Mouse (Mus musculus) liver, adult (tissue): ENCODE results near the gene Tmem120b.

ENCODE experiments used
- GATA4 ChIP-seq: IDR thresholded peaks from 2 replicates; pipeline ENCODE4 v1.6.1; 2014; ENCODE audit warnings: mild to moderate bottlenecking, low read length; ENCODE audit not compliant: insufficient replicate concordance

Tmem120b gene

GRCm38 (mm10) chr5:123144746-123145590 is 76.8 kb downstream of the Tmem120b start:
- no peak for TF ChIP-seq GATA4

GRCm38 (mm10) chr5:123146357-123146756 is 78.1 kb downstream of the Tmem120b start:
- TF ChIP-seq GATA4, result no peak

GRCm38 (mm10) chr5:123147569-123147968 is 79.4 kb downstream of the Tmem120b start:
- no peak for TF ChIP-seq GATA4

- TF ChIP-seq GATA4, result no peak
Observed at GRCm38 (mm10) chr5:123148073-123148722, 80.0 kb downstream of the Tmem120b start.

GRCm38 (mm10) chr5:123149451-123150400 is 81.5 kb downstream of the Tmem120b start:
- TF ChIP-seq GATA4, result no peak

- TF ChIP-seq GATA4, result no peak
Observed at GRCm38 (mm10) chr5:123150641-123151040, 82.4 kb downstream of the Tmem120b start.

GRCm38 (mm10) chr5:123151077-123151476 is 82.9 kb downstream of the Tmem120b start:
- TF ChIP-seq GATA4, result no peak

GRCm38 (mm10) chr5:123151707-123152362 is 83.6 kb downstream of the Tmem120b start:
- TF ChIP-seq GATA4, result no peak

GRCm38 (mm10) chr5:123152901-123153300 is 84.7 kb downstream of the Tmem120b start:
- no peak for TF ChIP-seq GATA4

GRCm38 (mm10) chr5:123155425-123155824 is 87.2 kb downstream of the Tmem120b start:
- no peak for TF ChIP-seq GATA4

GRCm38 (mm10) chr5:123156763-123157162 is 88.5 kb downstream of the Tmem120b start:
- TF ChIP-seq GATA4, result no peak

GRCm38 (mm10) chr5:123157972-123158371 is 89.8 kb downstream of the Tmem120b start:
- no peak for TF ChIP-seq GATA4

- no peak for TF ChIP-seq GATA4
Observed at GRCm38 (mm10) chr5:123159446-123159845, 91.2 kb downstream of the Tmem120b start.

- no peak for TF ChIP-seq GATA4
Observed at GRCm38 (mm10) chr5:123159866-123160265, 91.7 kb downstream of the Tmem120b start.

GRCm38 (mm10) chr5:123160341-123160740 is 92.1 kb downstream of the Tmem120b start:
- no peak for TF ChIP-seq GATA4
